Mouse (Mus musculus) erythroblast, embryonic 14.5 days (primary cell): Measurements from ENCODE around the gene Ddx24.

Experiments used
- GATA1 ChIP-seq: IDR thresholded peaks from 2 replicates; pipeline ENCODE4 v1.6.1; 2012; ENCODE audit warnings: low read length, inconsistent platforms, mixed read lengths
- TAL1 ChIP-seq: IDR thresholded peaks from 3 replicates; pipeline ENCODE4 v1.6.1; 2012; ENCODE audit warnings: low read length, inconsistent platforms, mixed read lengths

GRCm38 (mm10) chr12:103389982-103390381 is 35.6 kb downstream of the Ddx24 start:
- no peak for TF ChIP-seq GATA1
- no peak for TF ChIP-seq TAL1
